17 mouse cellular contexts compared by ENCODE assay signal in genomic region chr13:29049730-29050129, GRCm38 (mm10).
DNase-seq lines count a peak whose midpoint lies in the region; ATAC-seq and TF ChIP-seq lines count a peak whose summit lies in the region.
"Had no signal": no experiment of that assay in that cellular context is flagged by ENCODE, and none has a peak within 500 bp of the region (broad histone marks: within the 10 kb centered on the region; RNA-seq: fewer than 3 reads in every experiment).

No protein-coding gene starts in this region.

- H3K36me3 ChIP-seq in heart, postnatal 0 days (replicated peaks; ENCODE audit: control insufficient read depth, insufficient read depth, low read length), result no peaks in the 10 kb centered on the region
- no peaks in the 10 kb centered on the region for H3K36me3 ChIP-seq in lung, postnatal 0 days (ENCODE audit: insufficient read depth, low read length)
- H3K36me3 ChIP-seq: embryonic facial prominence, embryonic 15.5 days; hindbrain, embryonic 12.5 days had no signal

- DNase-seq in heart, postnatal 0 days (ENCODE audit: low spot score), result no peak
- DNase-seq in heart, adult 8-10 months (ENCODE audit: low spot score), result no peak
- peak; percentile 10 for DNase-seq in lung, postnatal 0 days (ENCODE audit: low spot score)
- no peak for DNase-seq in lung, adult 18-20 months
- DNase-seq in embryo, embryonic 10.5 days (ENCODE audit: low spot score), result peak; percentile 50
- peak; percentile 44 for DNase-seq in kidney, postnatal 14 days
- DNase-seq in urinary bladder, postnatal 14 days (ENCODE audit: low spot score), result no peak
- DNase-seq: cerebellum, adult 8-10 months; forebrain, postnatal 0 days; gastrocnemius, postnatal 10 days; lung, postnatal 10 days; right cerebral cortex, postnatal 4 days; thymus, postnatal 36 days had no signal

- H3K9me3 ChIP-seq in heart, postnatal 0 days (replicated peaks; ENCODE audit: control insufficient read depth, low read length), result no peaks in the 10 kb centered on the region
- H3K9me3 ChIP-seq in lung, postnatal 0 days (ENCODE audit: low read length), result no peaks in the 10 kb centered on the region
- H3K9me3 ChIP-seq: embryonic facial prominence, embryonic 15.5 days; hindbrain, embryonic 12.5 days had no signal

- H3K4me3 ChIP-seq in heart, postnatal 0 days (ENCODE audit: low read depth, low read length), result no peak overlapping the region
- no peak overlapping the region for H3K4me3 ChIP-seq in lung, postnatal 0 days (ENCODE audit: low read depth, low read length)
- H3K4me3 ChIP-seq: embryonic facial prominence, embryonic 15.5 days; hindbrain, embryonic 12.5 days; left cerebral cortex, adult 2 months had no signal

- WGBS in heart, postnatal 0 days, result 33% methylated on average over 4 of the region's 4 CpGs
- 33% methylated on average over 4 of the region's 4 CpGs for WGBS in lung, postnatal 0 days

- ATAC-seq in heart, postnatal 0 days (ENCODE audit: insufficient read depth, low read depth), result 0 out of 2 replicates have a peak, but pooled peaks have one; percentile 16
- no peak for ATAC-seq in lung, postnatal 0 days
- ATAC-seq: forebrain, postnatal 0 days; intestine, postnatal 0 days had no signal

- no peak for TF ChIP-seq EP300 in heart, postnatal 0 days (IDR thresholded peaks at IDR 0.05; ENCODE audit: low read depth)
- TF ChIP-seq EP300 in lung, postnatal 0 days (IDR thresholded peaks at IDR 0.05), result no peak

- peak overlapping the region; percentile 78 for H3K27ac ChIP-seq in heart, postnatal 0 days (ENCODE audit: low read depth)
- H3K27ac ChIP-seq in lung, postnatal 0 days (ENCODE audit: low read length), result no peak overlapping the region
- H3K27ac ChIP-seq: embryonic facial prominence, embryonic 15.5 days; hindbrain, embryonic 12.5 days; left cerebral cortex, adult 2 months had no signal

- H3K4me2 ChIP-seq in heart, postnatal 0 days (ENCODE audit: low read depth, low read length), result no peak overlapping the region
- H3K4me2 ChIP-seq in lung, postnatal 0 days (replicated peaks; ENCODE audit: low read depth, low read length), result no peak overlapping the region
- H3K4me2 ChIP-seq: embryonic facial prominence, embryonic 15.5 days; hindbrain, embryonic 12.5 days had no signal

- H3K27me3 ChIP-seq in heart, postnatal 0 days (ENCODE audit: control insufficient read depth, insufficient read depth, low read length), result no peaks in the 10 kb centered on the region
- no peaks in the 10 kb centered on the region for H3K27me3 ChIP-seq in lung, postnatal 0 days (replicated peaks; ENCODE audit: insufficient read depth, low read length)
- H3K27me3 ChIP-seq: embryonic facial prominence, embryonic 15.5 days; hindbrain, embryonic 12.5 days had no signal

- no peak for TF ChIP-seq CTCF in heart, postnatal 0 days (IDR thresholded peaks at IDR 0.05; ENCODE audit: low read depth)
- TF ChIP-seq CTCF in lung, postnatal 0 days (IDR thresholded peaks at IDR 0.05), result no peak

- no peak overlapping the region for H3K9ac ChIP-seq in heart, postnatal 0 days (replicated peaks; ENCODE audit: low read depth, low read length)
- H3K9ac ChIP-seq in lung, postnatal 0 days (replicated peaks; ENCODE audit: low read depth), result no peak overlapping the region
- H3K9ac ChIP-seq: embryonic facial prominence, embryonic 15.5 days; forebrain, postnatal 0 days; hindbrain, embryonic 12.5 days had no signal

- peaks cover 8% of the 10 kb centered on the region; the same call in 1 of the 2 replicates for H3K4me1 ChIP-seq in heart, postnatal 0 days (ENCODE audit: control insufficient read depth, insufficient read depth)
- H3K4me1 ChIP-seq in lung, postnatal 0 days (ENCODE audit: insufficient read depth, low read depth, low read length), result no peaks in the 10 kb centered on the region
- H3K4me1 ChIP-seq: embryonic facial prominence, embryonic 15.5 days had no signal

Comparison
In these comparisons a context has a peak if more than half of its experiments do, and no peak if none do; other contexts are left out.
1. DNase-seq: peak in lung, postnatal 0 days (single experiment), embryo, embryonic 10.5 days (single experiment) and kidney, postnatal 14 days (single experiment); none in heart, postnatal 0 days (single experiment), heart, adult 8-10 months (single experiment), lung, adult 18-20 months (0 of 2) and urinary bladder, postnatal 14 days (single experiment).